Mouse (Mus musculus) hindbrain, embryonic 11.5 days (tissue): ENCODE measurements around the gene Kansl1l. TPM values are rescaled to one million over a fixed set of nuclear protein-coding genes. Genes with fewer than 3 reads are reported as not detected.

Experiments
- ATAC-seq: fragments of 200-750 bp; cut with Nextera tagmentation; 2 replicates; pipeline ENCODE4 v1.8.0; 2017; ENCODE audit warnings: mild to moderate bottlenecking, moderate TSS enrichment, moderate library complexity; ENCODE audit not compliant: low FRiP score
- DNase-seq: peaks from one replicate; pipeline ENCODE4 v3.0.0-alpha.2; 2015; ENCODE audit warnings: low spot score
- H3K27ac ChIP-seq: fragments of 300-500 bp; sonication (generic); 2 replicates; pipeline ENCODE4 v1.5.1; 2014; ENCODE audit warnings: mild to moderate bottlenecking, low read depth, low read length
- H3K27me3 ChIP-seq: fragments of 300-500 bp; sonication (generic); 2 replicates; pipeline ENCODE4 v1.6.1; 2014; ENCODE audit warnings: mild to moderate bottlenecking, low read length, moderate library complexity, mixed read lengths; ENCODE audit not compliant: control insufficient read depth, insufficient read depth
- H3K36me3 ChIP-seq: fragments of 300-500 bp; sonication (generic); 2 replicates; pipeline ENCODE4 v1.6.1; 2014; ENCODE audit warnings: mild to moderate bottlenecking, low read length, moderate library complexity, mixed read lengths; ENCODE audit not compliant: control insufficient read depth, insufficient read depth
- H3K4me1 ChIP-seq: fragments of 300-500 bp; sonication (generic); replicated peaks from 2 replicates; pipeline ENCODE4 v1.6.1; 2014; ENCODE audit warnings: low read length, mixed read lengths; ENCODE audit not compliant: control insufficient read depth, insufficient read depth
- H3K4me2 ChIP-seq: fragments of 300-500 bp; sonication (generic); replicated peaks from 2 replicates; pipeline ENCODE4 v1.6.1; 2014; ENCODE audit warnings: mild to moderate bottlenecking, low read depth, low read length
- H3K4me3 ChIP-seq: fragments of 300-500 bp; sonication (generic); 2 replicates; pipeline ENCODE4 v1.5.1; 2014; ENCODE audit warnings: low read depth, low read length
- H3K9ac ChIP-seq: fragments of 300-500 bp; sonication (generic); 2 replicates; pipeline ENCODE4 v1.6.1; 2014; ENCODE audit warnings: low read depth, low read length
- H3K9me3 ChIP-seq: fragments of 300-500 bp; sonication (generic); 2 replicates; pipeline ENCODE4 v1.6.1; 2016; ENCODE audit warnings: low read length; ENCODE audit not compliant: control insufficient read depth
- WGBS: fragments of 180-500 bp; shearing (Covaris S2); extraction: QIAGEN DNeasy Blood & Tissue Kit; methylation state at CpG from one replicate; pipeline ENCODE4 v1.1.7; 2014; 5-methylcytosine and 5-hydroxymethylcytosine counted together
- polyA plus RNA-seq: library from polyadenylated mRNA; unstranded; fragments of >200 nt; fragmentation: Nextera tagmentation; extraction: Ambion mirVana; gene quantifications from 2 replicates; pipeline ENCODE4 v1.2.1, GENCODE M21; 2014

Kansl1l gene
- polyA plus RNA-seq, 1 experiment from 2014 or later = 16.7 TPM

- 84% methylated on average over 6 of the region's 6 CpGs for WGBS
These were observed 24.1 kb upstream of the Kansl1l start for GRCm38 (mm10) chr1:66841510-66841909.

GRCm38 (mm10) chr1:66839755-66840438 lies 22.5 kb upstream of the Kansl1l start:
- Histone ChIP-seq H3K4me2 (no peak overlapping the region), H3K9me3 (no peaks in the 10 kb centered on the region), H3K4me1 (no peaks in the 10 kb centered on the region), H3K4me3 (no peak overlapping the region), H3K9ac (no peak overlapping the region), H3K27ac (no peak overlapping the region), H3K36me3 (no peaks in the 10 kb centered on the region), H3K27me3 (no peaks in the 10 kb centered on the region)
- 87% methylated on average over 7 of the region's 7 CpGs for WGBS
- ATAC-seq = no peak
- no peak for DNase-seq

More at GRCm38 (mm10) chr1:66841510-66841909, 24.1 kb upstream of the Kansl1l start:
- Histone ChIP-seq H3K9me3 (no peaks in the 10 kb centered on the region), H3K36me3 (no peaks in the 10 kb centered on the region), H3K4me1 (no peaks in the 10 kb centered on the region), H3K9ac (no peak overlapping the region), H3K4me2 (no peak overlapping the region), H3K27me3 (no peaks in the 10 kb centered on the region), H3K27ac (no peak overlapping the region), H3K4me3 (no peak overlapping the region)
- DNase-seq (no peak), ATAC-seq (no peak)

- WGBS = 60% methylated on average over 1 of the region's 1 CpGs
- Histone ChIP-seq H3K4me2 (no peak overlapping the region), H3K36me3 (no peaks in the 10 kb centered on the region), H3K9ac (no peak overlapping the region), H3K4me1 (no peaks in the 10 kb centered on the region), H3K9me3 (no peaks in the 10 kb centered on the region), H3K27me3 (no peaks in the 10 kb centered on the region), H3K27ac (no peak overlapping the region), H3K4me3 (no peak overlapping the region)
- no peak for DNase-seq
- no peak for ATAC-seq
These were observed 21.8 kb upstream of the Kansl1l start for GRCm38 (mm10) chr1:66839135-66839534.

GRCm38 (mm10) chr1:66838184-66839042 lies 21.1 kb upstream of the Kansl1l start:
- Histone ChIP-seq H3K36me3 (no peaks in the 10 kb centered on the region), H3K4me3 (no peak overlapping the region), H3K9me3 (no peaks in the 10 kb centered on the region), H3K4me2 (no peak overlapping the region), H3K9ac (no peak overlapping the region), H3K27ac (no peak overlapping the region), H3K4me1 (no peaks in the 10 kb centered on the region), H3K27me3 (no peaks in the 10 kb centered on the region)
- WGBS = 59% methylated on average over 16 of the region's 16 CpGs
- peak; percentile 77 for DNase-seq
- ATAC-seq = peak; percentile 54

- Histone ChIP-seq H3K27ac (no peak overlapping the region), H3K4me2 (no peak overlapping the region), H3K27me3 (no peaks in the 10 kb centered on the region), H3K9me3 (no peaks in the 10 kb centered on the region), H3K4me1 (no peaks in the 10 kb centered on the region), H3K9ac (no peak overlapping the region), H3K4me3 (no peak overlapping the region), H3K36me3 (no peaks in the 10 kb centered on the region)
- ATAC-seq (no peak), DNase-seq (no peak)
- 86% methylated on average over 3 of the region's 3 CpGs for WGBS
These were observed 19.8 kb upstream of the Kansl1l start for GRCm38 (mm10) chr1:66837207-66837606.

GRCm38 (mm10) chr1:66832636-66833165 lies 15.3 kb upstream of the Kansl1l start:
- Histone ChIP-seq H3K9ac (no peak overlapping the region), H3K36me3 (no peaks in the 10 kb centered on the region), H3K4me2 (no peak overlapping the region), H3K4me1 (no peaks in the 10 kb centered on the region), H3K9me3 (no peaks in the 10 kb centered on the region), H3K27ac (no peak overlapping the region), H3K27me3 (no peaks in the 10 kb centered on the region), H3K4me3 (no peak overlapping the region)
- DNase-seq = no peak
- ATAC-seq = no peak
- 87% methylated on average over 7 of the region's 7 CpGs for whole genome bisulfite sequencing

GRCm38 (mm10) chr1:66831824-66832600 lies 14.7 kb upstream of the Kansl1l start:
- no peak overlapping the region for H3K4me2 ChIP-seq
- 68% methylated on average over 9 of the region's 9 CpGs for WGBS

GRCm38 (mm10) chr1:66829400-66830080 lies 12.2 kb upstream of the Kansl1l start:
- Histone ChIP-seq H3K27ac (no peak overlapping the region), H3K4me1 (no peaks in the 10 kb centered on the region), H3K36me3 (no peaks in the 10 kb centered on the region), H3K9ac (no peak overlapping the region), H3K4me2 (no peak overlapping the region), H3K4me3 (no peak overlapping the region), H3K9me3 (no peaks in the 10 kb centered on the region), H3K27me3 (no peaks in the 10 kb centered on the region)
- no peak for ATAC-seq
- no peak for DNase-seq
- WGBS = 74% methylated on average over 9 of the region's 9 CpGs

More at GRCm38 (mm10) chr1:66831824-66832600, 14.7 kb upstream of the Kansl1l start:
- Histone ChIP-seq H3K9me3 (no peaks in the 10 kb centered on the region), H3K36me3 (no peaks in the 10 kb centered on the region), H3K9ac (no peak overlapping the region), H3K4me1 (no peaks in the 10 kb centered on the region), H3K27ac (no peak overlapping the region), H3K27me3 (no peaks in the 10 kb centered on the region), H3K4me3 (no peak overlapping the region)
- ATAC-seq (no peak), DNase-seq (no peak)
